Mouse (Mus musculus) embryo, embryonic 10 days (tissue): ENCODE measurements around the gene Hhatl.
A peak's percentile ranks its signal among the peaks of the same experiment; 100 is the strongest.

Experiments
- DNase-seq: peaks from one replicate; pipeline ENCODE4 v3.0.0-alpha.2; 2015; ENCODE audit warnings: low spot score

Gene Hhatl

GRCm38 (mm10) chr9:121759091-121760081 is 32.9 kb downstream of the Hhatl start, which contains the start of gene Zfp651:
Gene Zfp651, plus strand, starts transcription at chr9:121759330.
- peak; percentile 80 for DNase-seq

GRCm38 (mm10) chr9:121757835-121758814 is 34.2 kb downstream of the Hhatl start:
- DNase-seq, result peak; percentile 43

- no peak for DNase-seq
Observed at GRCm38 (mm10) chr9:121757432-121757831, 34.9 kb downstream of the Hhatl start.

GRCm38 (mm10) chr9:121756785-121757184 is 35.5 kb downstream of the Hhatl start:
- no peak for DNase-seq

GRCm38 (mm10) chr9:121754624-121755023 is 37.7 kb downstream of the Hhatl start:
- no peak for DNase-seq

- DNase-seq, result no peak
Observed at GRCm38 (mm10) chr9:121752774-121753173, 39.5 kb downstream of the Hhatl start.

GRCm38 (mm10) chr9:121744051-121744450 is 48.3 kb downstream of the Hhatl start:
- no peak for DNase-seq

- DNase-seq, result no peak
Observed at GRCm38 (mm10) chr9:121741168-121741567, 51.1 kb downstream of the Hhatl start.

- no peak for DNase-seq
Observed at GRCm38 (mm10) chr9:121740490-121740889, 51.8 kb downstream of the Hhatl start.
